Mouse (Mus musculus) midbrain, embryonic 11.5 days (tissue): ENCODE data around the gene Ptk7. TPM values are rescaled to one million over a fixed set of nuclear protein-coding genes. Genes with fewer than 3 reads are reported as not detected.

Source experiments
- ATAC-seq: fragments of 200-750 bp; cut with Nextera tagmentation; 2 replicates; pipeline ENCODE4 v1.8.0; 2017; ENCODE audit warnings: moderate TSS enrichment, moderate library complexity; ENCODE audit not compliant: low FRiP score
- DNase-seq: peaks from one replicate; pipeline ENCODE4 v3.0.0; 2015; ENCODE audit warnings: low spot score; ENCODE audit errors: missing footprints
- H3K27ac ChIP-seq: fragments of 300-500 bp; sonication (generic); 2 replicates; pipeline ENCODE4 v1.5.1; 2014; ENCODE audit warnings: low read depth, low read length
- H3K27me3 ChIP-seq: fragments of 300-500 bp; sonication (generic); 2 replicates; pipeline ENCODE4 v1.6.1; 2014; ENCODE audit warnings: mild to moderate bottlenecking, low read length, moderate library complexity, mixed read lengths; ENCODE audit not compliant: control insufficient read depth, insufficient read depth
- H3K36me3 ChIP-seq: fragments of 300-500 bp; sonication (generic); 2 replicates; pipeline ENCODE4 v1.6.1; 2014; ENCODE audit warnings: mild to moderate bottlenecking, low read length, moderate library complexity, mixed read lengths; ENCODE audit not compliant: control insufficient read depth, insufficient read depth
- H3K4me1 ChIP-seq: fragments of 300-500 bp; sonication (generic); 2 replicates; pipeline ENCODE4 v1.6.1; 2014; ENCODE audit warnings: low read length; ENCODE audit not compliant: control insufficient read depth, insufficient read depth
- H3K4me2 ChIP-seq: fragments of 300-500 bp; sonication (generic); 2 replicates; pipeline ENCODE4 v1.6.1; 2014; ENCODE audit warnings: mild to moderate bottlenecking, moderate library complexity
- H3K4me3 ChIP-seq: fragments of 300-500 bp; sonication (generic); 2 replicates; pipeline ENCODE4 v1.5.1; 2014; ENCODE audit warnings: low read depth, low read length
- H3K9ac ChIP-seq: fragments of 300-500 bp; sonication (generic); 2 replicates; pipeline ENCODE4 v1.6.1; 2014; ENCODE audit warnings: low read length
- H3K9me3 ChIP-seq: fragments of 300-500 bp; sonication (generic); 2 replicates; pipeline ENCODE4 v1.6.1; 2016; ENCODE audit warnings: low read length; ENCODE audit not compliant: control insufficient read depth
- WGBS: fragments of 180-500 bp; shearing (Covaris S2); extraction: QIAGEN DNeasy Blood & Tissue Kit; methylation state at CpG from one replicate; pipeline ENCODE4 v1.1.7; 2014; 5-methylcytosine and 5-hydroxymethylcytosine counted together
- polyA plus RNA-seq: library from polyadenylated mRNA; unstranded; fragments of >200 nt; fragmentation: Nextera tagmentation; extraction: Ambion mirVana; gene quantifications from 2 replicates; pipeline ENCODE4 v1.2.1, GENCODE M21; 2014

The Ptk7 gene
- polyA plus RNA-seq, 1 experiment from 2014 or later, result 19.5 TPM

GRCm38 (mm10) chr17:46618394-46618768, 10.9 kb downstream of the Ptk7 start:
- H3K27me3 ChIP-seq, result no peaks in the 10 kb centered on the region
- ATAC-seq (no peak), DNase-seq (peak; percentile 93)
- H3K4me1 ChIP-seq, result peaks cover 31% of the 10 kb centered on the region
- peak overlapping the region; percentile 82 for H3K27ac ChIP-seq
- no peaks in the 10 kb centered on the region for H3K9me3 ChIP-seq
- H3K4me3 ChIP-seq, result no peak overlapping the region
- 5% methylated on average over 6 of the region's 6 CpGs for WGBS
- H3K4me2 ChIP-seq, result peak overlapping the region; percentile 38
- peak overlapping the region; percentile 72 for H3K9ac ChIP-seq
- no peaks in the 10 kb centered on the region for H3K36me3 ChIP-seq

GRCm38 (mm10) chr17:46617799-46618198, 11.5 kb downstream of the Ptk7 start:
- Histone ChIP-seq H3K4me2 (no peak overlapping the region), H3K27ac (no peak overlapping the region), H3K4me3 (no peak overlapping the region), H3K9me3 (no peaks in the 10 kb centered on the region), H3K36me3 (no peaks in the 10 kb centered on the region), H3K4me1 (peaks cover 31% of the 10 kb centered on the region), H3K9ac (no peak overlapping the region), H3K27me3 (no peaks in the 10 kb centered on the region)
- ATAC-seq (no peak), DNase-seq (no peak)
- 66% methylated on average over 12 of the region's 12 CpGs for WGBS

- H3K4me1 ChIP-seq, result peaks cover 14% of the 10 kb centered on the region
- ATAC-seq, result no peak
Measured at GRCm38 (mm10) chr17:46613229-46613628, 16.1 kb downstream of the Ptk7 start.

GRCm38 (mm10) chr17:46612820-46613219, 16.5 kb downstream of the Ptk7 start:
- no peak overlapping the region for H3K4me2 ChIP-seq
- WGBS, result 54% methylated on average over 4 of the region's 4 CpGs
- no peak for ATAC-seq

More at GRCm38 (mm10) chr17:46613229-46613628, 16.1 kb downstream of the Ptk7 start:
- DNase-seq, result no peak
- Histone ChIP-seq H3K9ac (no peak overlapping the region), H3K36me3 (no peaks in the 10 kb centered on the region), H3K27ac (no peak overlapping the region), H3K27me3 (no peaks in the 10 kb centered on the region), H3K4me2 (no peak overlapping the region), H3K9me3 (no peaks in the 10 kb centered on the region), H3K4me3 (no peak overlapping the region)
- WGBS, result 66% methylated on average over 3 of the region's 3 CpGs

GRCm38 (mm10) chr17:46612189-46612588, 17.1 kb downstream of the Ptk7 start:
- Histone ChIP-seq H3K27me3 (no peaks in the 10 kb centered on the region), H3K4me3 (no peak overlapping the region), H3K27ac (no peak overlapping the region), H3K36me3 (no peaks in the 10 kb centered on the region), H3K9ac (no peak overlapping the region), H3K9me3 (no peaks in the 10 kb centered on the region), H3K4me1 (peaks cover 3% of the 10 kb centered on the region; the same call in 1 of the 2 replicates), H3K4me2 (no peak overlapping the region)
- WGBS, result 84% methylated on average over 2 of the region's 2 CpGs
- ATAC-seq (no peak), DNase-seq (no peak)

More at GRCm38 (mm10) chr17:46612820-46613219, 16.5 kb downstream of the Ptk7 start:
- H3K27me3 ChIP-seq, result no peaks in the 10 kb centered on the region
- H3K9me3 ChIP-seq, result no peaks in the 10 kb centered on the region
- no peak for DNase-seq
- H3K36me3 ChIP-seq, result no peaks in the 10 kb centered on the region
- H3K27ac ChIP-seq, result no peak overlapping the region
- H3K4me3 ChIP-seq, result no peak overlapping the region
- peaks cover 10% of the 10 kb centered on the region for H3K4me1 ChIP-seq
- no peak overlapping the region for H3K9ac ChIP-seq

- Histone ChIP-seq H3K36me3 (no peaks in the 10 kb centered on the region), H3K4me1 (no peaks in the 10 kb centered on the region), H3K27me3 (no peaks in the 10 kb centered on the region), H3K4me3 (no peak overlapping the region), H3K27ac (no peak overlapping the region), H3K4me2 (no peak overlapping the region), H3K9me3 (no peaks in the 10 kb centered on the region), H3K9ac (no peak overlapping the region)
- 94% methylated on average over 6 of the region's 6 CpGs for WGBS
- no peak for ATAC-seq
- no peak for DNase-seq
Measured at GRCm38 (mm10) chr17:46611316-46611715, 18.0 kb downstream of the Ptk7 start.

DNA sequence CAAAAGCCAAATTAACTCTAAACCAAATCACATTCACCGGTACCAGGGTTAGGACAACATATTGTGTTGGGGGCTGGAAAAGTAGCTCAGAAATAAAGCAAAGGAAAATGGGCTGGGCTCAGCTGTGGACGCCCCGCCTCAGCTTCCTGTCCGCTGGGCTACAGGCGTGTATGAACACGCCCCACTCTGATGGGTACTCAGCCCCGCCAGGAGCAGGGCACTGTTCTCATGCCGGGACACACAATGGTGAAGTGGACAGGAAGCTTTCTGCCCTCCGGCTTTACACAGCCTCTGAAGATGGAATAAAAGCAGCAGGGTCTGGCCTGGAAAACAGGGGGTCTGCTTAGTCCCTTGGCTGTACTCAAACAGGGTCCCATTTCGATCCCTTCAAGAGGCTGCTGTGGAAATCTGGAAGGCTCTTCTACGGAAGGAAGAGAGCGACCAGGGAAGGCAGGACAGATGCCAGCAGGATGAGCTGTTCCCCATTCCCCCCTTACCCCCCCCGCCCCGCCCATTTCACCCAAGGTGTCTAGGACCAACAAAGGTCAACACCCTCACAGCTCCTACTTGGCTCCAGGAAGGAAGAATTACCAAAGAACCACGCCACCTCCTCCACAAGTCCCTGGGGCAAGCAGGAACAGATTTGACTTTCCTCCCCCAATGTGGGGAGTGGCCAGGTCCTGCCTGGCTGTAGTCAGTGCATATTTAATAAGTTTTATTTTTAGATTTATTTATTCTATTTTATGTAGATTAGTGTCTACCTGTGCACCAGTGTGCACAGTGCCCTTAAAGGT, 19.4 kb downstream of the Ptk7 start:
- no peak overlapping the region; the same call in 1 of the 2 replicates for H3K27ac ChIP-seq
- no peaks in the 10 kb centered on the region for H3K9me3 ChIP-seq
- no peak for DNase-seq
- H3K9ac ChIP-seq, result no peak overlapping the region
- no peaks in the 10 kb centered on the region for H3K27me3 ChIP-seq
- WGBS, result 78% methylated on average over 15 of the region's 15 CpGs
- no peaks in the 10 kb centered on the region for H3K36me3 ChIP-seq
- H3K4me3 ChIP-seq, result no peak overlapping the region
- peaks cover 8% of the 10 kb centered on the region for H3K4me1 ChIP-seq
- H3K4me2 ChIP-seq, result no peak overlapping the region
- ATAC-seq, result no peak

- H3K4me1 ChIP-seq, result peaks cover 10% of the 10 kb centered on the region
- no peak overlapping the region for H3K9ac ChIP-seq
- no peaks in the 10 kb centered on the region for H3K27me3 ChIP-seq
- no peaks in the 10 kb centered on the region for H3K36me3 ChIP-seq
- DNase-seq (no peak), ATAC-seq (no peak)
- H3K27ac ChIP-seq, result no peak overlapping the region
- H3K4me3 ChIP-seq, result no peak overlapping the region
- H3K9me3 ChIP-seq, result no peaks in the 10 kb centered on the region
- H3K4me2 ChIP-seq, result no peak overlapping the region
- 90% methylated on average over 12 of the region's 12 CpGs for WGBS
Measured at GRCm38 (mm10) chr17:46605987-46606386, 23.3 kb downstream of the Ptk7 start.

- Histone ChIP-seq H3K36me3 (no peaks in the 10 kb centered on the region), H3K27me3 (no peaks in the 10 kb centered on the region), H3K4me1 (peaks cover 10% of the 10 kb centered on the region), H3K4me2 (no peak overlapping the region), H3K9ac (no peak overlapping the region), H3K9me3 (no peaks in the 10 kb centered on the region), H3K27ac (no peak overlapping the region), H3K4me3 (no peak overlapping the region)
- WGBS, result 61% methylated on average over 5 of the region's 5 CpGs
- DNase-seq (no peak), ATAC-seq (no peak)
Measured at GRCm38 (mm10) chr17:46605126-46605525, 24.2 kb downstream of the Ptk7 start.
